Mouse (Mus musculus) right cerebral cortex, adult 18-20 months (tissue): ENCODE measurements around the gene Tmem165.

Experiments
- DNase-seq: peaks from one replicate; pipeline ENCODE4 v3.0.0; 2022; ENCODE audit warnings: mixed read lengths

Tmem165 gene

GRCm38 (mm10) chr5:76175051-76175450 lies 8.6 kb upstream of the Tmem165 start:
- no peak for DNase-seq

GRCm38 (mm10) chr5:76176411-76176810 lies 7.3 kb upstream of the Tmem165 start:
- no peak for DNase-seq

GRCm38 (mm10) chr5:76176841-76177240 lies 6.8 kb upstream of the Tmem165 start:
- no peak for DNase-seq

GRCm38 (mm10) chr5:76177664-76178063 lies 6.0 kb upstream of the Tmem165 start:
- no peak for DNase-seq

- no peak for DNase-seq
Observed at GRCm38 (mm10) chr5:76179171-76179570, 4.5 kb upstream of the Tmem165 start.

GRCm38 (mm10) chr5:76179791-76180190 lies 3.9 kb upstream of the Tmem165 start:
- DNase-seq = no peak

- DNase-seq = no peak
Observed at GRCm38 (mm10) chr5:76182326-76182725, 1.4 kb upstream of the Tmem165 start.

GRCm38 (mm10) chr5:76183043-76183749 lies 484 bp upstream of the Tmem165 start:
- DNase-seq = no peak

- peak; percentile 63 for DNase-seq
Observed at GRCm38 (mm10) chr5:76184286-76185080, 803 bp downstream of the Tmem165 start.

GRCm38 (mm10) chr5:76187885-76188284 lies 4.2 kb downstream of the Tmem165 start:
- DNase-seq = no peak

- DNase-seq = no peak
Observed at GRCm38 (mm10) chr5:76190609-76191008, 6.9 kb downstream of the Tmem165 start.

- DNase-seq = no peak
Observed at GRCm38 (mm10) chr5:76193075-76193474, 9.4 kb downstream of the Tmem165 start.

GRCm38 (mm10) chr5:76194377-76194945 lies 10.8 kb downstream of the Tmem165 start:
- DNase-seq = no peak

GRCm38 (mm10) chr5:76199346-76199745 lies 15.7 kb downstream of the Tmem165 start:
- no peak for DNase-seq

- no peak for DNase-seq
Observed at GRCm38 (mm10) chr5:76203171-76203570, 19.5 kb downstream of the Tmem165 start.

- DNase-seq = no peak
Observed at GRCm38 (mm10) chr5:76205886-76206285, 22.2 kb downstream of the Tmem165 start.

- DNase-seq = no peak
Observed at GRCm38 (mm10) chr5:76208066-76208465, 24.4 kb downstream of the Tmem165 start.

- peak; percentile 73 for DNase-seq
Observed at GRCm38 (mm10) chr5:76216691-76217090, 33.0 kb downstream of the Tmem165 start.

- no peak for DNase-seq
Observed at GRCm38 (mm10) chr5:76231171-76231855, 47.6 kb downstream of the Tmem165 start.

GRCm38 (mm10) chr5:76243274-76243673 lies 59.6 kb downstream of the Tmem165 start:
- DNase-seq = no peak

GRCm38 (mm10) chr5:76243929-76244328 lies 60.2 kb downstream of the Tmem165 start:
- no peak for DNase-seq

GRCm38 (mm10) chr5:76244430-76244829 lies 60.8 kb downstream of the Tmem165 start:
- no peak for DNase-seq

GRCm38 (mm10) chr5:76245419-76245818 lies 61.7 kb downstream of the Tmem165 start:
- DNase-seq = peak; percentile 43
